Mouse (Mus musculus) layer of hippocampus, postnatal 14 days (tissue): Measurements from ENCODE around the gene Sgms1. TPM values are rescaled to one million over a fixed set of nuclear protein-coding genes. Genes with fewer than 3 reads are reported as not detected.
"Not testable (repeated sequence)": the region's sequence is repeated elsewhere in the genome, so short reads cannot be mapped to it uniquely, and the experiment has no call there.

Experiments
- DNase-seq, 2 experiments: peaks; one replicate each; pipeline ENCODE4 v3.0.0; 2021 to 2022; ENCODE audit warnings: low spot score in 2 of 2, mixed read lengths in 1 of 2
- total RNA-seq, 2 experiments: library from RNA; stranded (reverse); gene quantifications; 2 replicates each; pipeline ENCODE4 v1.2.3; 2021

Gene Sgms1
- total RNA-seq, 2 experiments from 2014 or later, result 45.9 to 50.9 TPM

DNA sequence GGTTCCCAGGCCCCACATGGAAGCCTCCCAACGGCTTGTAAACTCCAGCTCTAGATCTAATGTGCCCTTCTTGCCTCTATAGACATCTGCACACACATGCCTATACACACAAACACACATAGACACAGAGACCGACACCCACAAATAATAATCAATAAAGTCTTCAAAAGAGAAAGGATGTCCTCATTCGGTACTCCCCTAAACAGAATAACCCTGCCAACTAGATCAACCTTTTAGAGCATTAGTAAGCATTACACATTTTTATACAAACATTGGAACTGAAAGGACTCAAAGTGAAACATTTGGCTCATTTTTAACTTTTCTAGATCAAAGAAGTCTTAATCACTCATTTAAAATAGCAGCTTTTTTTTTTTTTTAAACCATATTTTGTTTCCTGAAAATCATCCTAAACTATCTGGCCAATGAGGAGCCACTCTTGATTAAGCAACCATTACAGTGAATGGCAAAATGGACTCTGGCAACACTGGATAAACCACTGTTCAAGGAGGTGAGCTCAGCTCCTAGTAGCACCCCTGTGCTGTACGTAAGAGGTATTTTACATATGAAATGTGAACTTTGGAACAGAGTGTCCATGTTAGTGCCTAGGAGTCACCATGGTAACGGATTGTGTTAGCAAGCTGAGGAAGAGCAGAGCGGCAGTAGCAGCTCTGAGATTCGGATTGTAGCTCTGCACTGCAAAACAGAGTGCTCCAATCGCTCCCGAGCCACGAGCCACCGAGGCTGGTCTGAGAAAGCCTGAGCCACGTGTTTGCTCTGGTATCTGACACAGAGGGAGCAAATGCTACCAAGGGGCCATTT lies 30.6 kb downstream of the Sgms1 start:
- DNase-seq, result peak; percentile 36 to 53

DNA sequence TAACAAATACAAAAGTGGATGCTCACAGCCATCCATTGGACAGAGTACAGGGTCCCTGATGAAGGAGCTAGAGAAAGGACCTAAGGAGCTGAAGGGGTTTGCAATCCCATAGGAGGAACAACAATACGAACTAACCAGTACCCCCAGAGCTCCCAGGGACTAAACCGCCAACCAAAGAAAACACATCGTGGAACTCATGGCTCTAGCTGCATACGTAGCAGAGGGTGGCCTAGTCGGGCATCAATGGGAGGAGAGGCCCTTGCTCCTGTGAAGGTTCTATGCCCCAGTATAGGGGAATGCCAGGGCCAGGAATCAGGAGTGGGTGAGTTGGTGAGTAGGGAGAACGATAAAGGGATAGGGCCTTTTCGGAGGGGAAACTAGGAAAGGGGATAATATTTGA lies 31.5 kb downstream of the Sgms1 start:
- DNase-seq, result not testable (repeated sequence)

DNA sequence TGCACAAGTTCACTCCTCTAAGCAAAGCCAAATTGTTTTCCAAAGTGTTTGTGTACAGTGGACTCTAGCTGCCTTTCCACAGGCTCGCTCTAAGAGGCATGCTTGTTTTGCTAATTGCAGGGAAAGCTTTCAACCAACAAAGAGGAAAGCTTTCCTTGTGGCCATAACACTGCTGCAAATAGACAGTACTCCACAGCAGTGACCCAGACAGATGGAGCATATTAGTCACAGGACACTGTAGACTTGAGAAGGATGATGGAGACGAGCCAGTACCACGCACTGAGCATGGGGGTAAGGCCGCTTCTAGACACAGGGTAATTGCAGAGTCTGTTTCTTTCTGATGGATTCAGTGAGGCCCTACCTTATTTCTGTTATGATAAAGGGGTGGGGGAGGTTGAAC lies 33.3 kb downstream of the Sgms1 start:
- DNase-seq, result no peak

DNA sequence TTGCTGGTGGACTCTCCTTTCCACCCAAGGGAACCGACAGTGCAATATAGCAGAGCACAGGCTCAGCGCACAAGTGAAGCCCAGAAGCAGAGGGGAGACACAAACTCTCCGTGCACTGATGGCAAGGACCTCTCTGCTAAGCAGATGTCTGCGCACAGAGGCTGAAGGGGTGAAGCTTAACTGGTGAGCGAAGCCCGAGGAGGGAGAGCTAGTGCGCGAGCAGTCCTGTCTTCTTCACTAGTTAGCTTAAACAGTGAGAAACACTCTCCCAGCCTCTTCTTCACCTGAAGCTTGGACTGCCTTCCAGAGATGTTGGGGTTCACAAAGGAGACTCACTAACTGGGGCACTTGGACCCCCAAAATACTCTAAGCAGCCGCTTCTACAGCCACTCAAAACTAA lies 36.1 kb downstream of the Sgms1 start:
- no peak for DNase-seq

DNA sequence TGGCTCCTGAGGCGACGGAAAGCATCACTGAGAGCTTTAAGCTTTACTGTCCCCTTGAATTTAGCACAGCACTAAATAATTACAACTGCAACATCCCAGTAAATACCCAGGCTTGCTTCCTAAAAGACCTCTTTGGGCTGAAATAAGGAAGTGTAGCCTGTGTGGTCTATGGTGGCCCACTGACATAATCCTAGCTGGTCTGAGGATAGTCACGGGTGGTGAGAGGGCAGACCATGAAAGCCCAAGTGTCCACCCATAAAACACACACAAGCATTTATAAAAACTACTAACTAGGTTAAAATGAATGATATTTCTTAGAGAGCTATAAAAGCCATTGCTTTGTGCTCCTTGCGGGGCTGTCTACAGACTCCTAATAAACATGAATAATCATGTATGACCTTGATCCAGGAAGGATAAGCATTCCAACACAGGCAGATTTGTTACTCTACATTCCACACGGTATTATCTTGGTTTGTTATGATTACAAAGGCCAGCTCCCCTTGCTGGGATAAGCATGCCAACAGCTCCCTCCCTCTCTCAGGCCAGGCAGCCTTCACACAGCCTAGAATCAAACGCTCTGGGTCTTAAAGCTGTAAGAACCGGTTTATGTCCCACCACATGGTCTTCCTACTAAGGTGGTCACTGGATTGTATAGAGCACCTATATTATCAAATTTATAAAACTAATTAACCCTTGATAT lies 40.4 kb downstream of the Sgms1 start:
- no peak for DNase-seq

DNA sequence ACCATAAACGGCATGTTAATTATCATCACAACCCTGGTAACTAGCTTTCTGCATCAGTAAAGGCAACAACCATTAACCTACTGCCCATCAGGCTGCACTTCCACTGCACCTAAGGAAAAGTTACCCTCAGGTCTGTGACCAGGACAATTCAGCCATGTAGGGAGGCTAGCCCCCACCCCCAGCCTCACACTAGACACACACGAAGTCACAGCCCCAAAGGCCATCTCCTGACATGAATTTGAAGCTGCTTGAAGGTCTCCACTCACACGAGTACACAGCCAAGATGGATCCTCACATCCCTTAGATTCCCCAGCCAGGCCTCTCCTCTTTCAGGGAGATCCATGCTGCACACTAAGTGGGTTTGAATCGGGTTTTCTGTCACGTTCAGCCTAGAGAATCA lies 42.0 kb downstream of the Sgms1 start:
- DNase-seq, result no peak

DNA sequence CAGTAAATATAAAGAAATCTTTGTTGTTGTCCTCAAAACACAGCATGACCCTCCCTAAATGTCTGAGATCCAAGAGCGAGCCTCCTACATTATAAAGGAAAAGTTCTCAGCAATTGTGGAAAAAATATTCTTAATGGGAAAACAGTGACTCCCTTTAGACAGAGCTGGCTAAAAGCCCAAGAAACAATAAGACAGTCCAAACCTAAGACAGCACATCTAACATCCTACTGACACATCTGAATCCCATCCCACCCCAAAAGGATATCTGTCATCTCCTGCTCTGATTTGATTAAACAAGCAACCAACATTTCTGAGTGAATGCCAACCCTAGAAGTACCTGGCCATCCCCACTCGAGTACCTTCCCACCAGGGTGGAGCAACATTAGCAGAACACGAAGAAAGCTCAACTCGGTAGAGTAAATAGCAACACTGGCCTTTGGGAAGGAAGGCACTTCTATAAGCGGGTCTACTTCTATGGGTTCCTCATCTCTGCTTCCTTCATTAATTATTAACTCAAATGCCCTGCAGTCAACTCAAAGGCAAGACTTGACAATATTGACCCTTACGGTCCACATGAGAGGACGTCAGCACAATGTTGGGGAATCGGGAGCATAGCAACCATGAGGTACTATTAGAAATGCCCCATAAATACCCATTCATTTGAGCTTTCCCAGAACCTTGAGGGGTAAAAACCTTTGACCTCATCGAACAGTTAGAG lies 42.7 kb downstream of the Sgms1 start:
- DNase-seq, result no peak

DNA sequence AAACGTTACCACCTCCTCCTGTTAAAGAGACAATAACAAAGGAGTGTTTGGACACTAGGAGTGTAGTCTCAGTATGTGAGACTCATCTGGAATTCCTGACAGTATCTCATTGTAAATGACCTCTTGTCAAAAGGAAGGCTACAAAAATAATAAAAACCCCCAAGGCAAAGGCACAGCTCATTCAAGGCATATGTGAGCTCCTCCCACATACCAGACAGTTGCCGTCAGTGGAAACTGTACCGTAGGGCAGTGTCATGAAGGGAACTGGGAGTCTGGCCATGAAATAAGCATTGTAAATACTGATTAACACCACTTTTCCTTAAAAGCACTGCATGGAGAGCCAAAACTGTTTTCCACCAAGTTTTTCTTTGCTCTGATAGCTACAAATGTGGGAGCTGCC lies 43.3 kb downstream of the Sgms1 start:
- DNase-seq, result peak in 1 of 2 experiments; percentile 38

DNA sequence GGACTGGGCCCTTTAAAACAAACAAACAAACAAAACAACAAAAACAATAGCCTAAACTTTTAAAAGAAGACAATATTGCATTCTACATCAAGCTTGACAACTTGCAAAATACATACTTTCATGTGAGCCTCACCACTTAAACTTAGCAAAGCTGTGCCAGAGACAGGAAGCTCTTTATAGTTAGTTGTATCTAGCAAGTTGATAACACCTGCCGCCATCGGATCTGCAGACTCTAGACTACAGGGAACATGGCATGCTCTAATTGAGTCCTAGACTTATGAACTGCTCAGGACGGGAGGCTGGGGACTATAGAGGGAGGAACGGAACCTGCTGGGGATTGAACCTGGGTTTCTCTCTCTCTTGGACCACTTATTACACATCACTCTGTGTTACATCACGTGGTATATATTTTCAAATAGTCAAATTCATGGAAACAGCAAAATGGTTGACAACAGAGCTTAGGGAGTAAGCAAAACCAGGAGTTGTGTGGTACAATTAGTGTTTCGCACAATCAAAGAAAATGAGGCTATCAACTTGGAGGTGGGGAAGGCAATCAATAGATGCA lies 44.3 kb downstream of the Sgms1 start:
- DNase-seq, result no peak

DNA sequence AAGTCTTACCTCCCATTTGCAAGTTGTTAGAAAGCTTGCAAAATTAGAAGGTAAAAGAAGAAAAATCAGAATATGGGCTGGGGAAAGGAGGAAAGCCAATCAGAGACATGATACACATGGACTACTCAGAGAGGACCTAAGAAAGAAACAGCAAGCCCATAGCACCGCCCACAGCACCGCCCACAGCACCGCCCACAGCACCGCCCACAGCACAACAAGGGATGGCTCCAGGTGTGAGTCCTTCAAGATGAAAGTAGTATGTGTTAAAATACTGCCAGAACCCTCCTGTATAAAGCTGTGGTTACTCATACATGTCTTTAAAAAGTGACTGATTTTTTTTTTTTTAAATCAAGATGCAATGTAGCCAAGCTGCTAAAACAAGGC lies 44.8 kb downstream of the Sgms1 start:
- no peak for DNase-seq

DNA sequence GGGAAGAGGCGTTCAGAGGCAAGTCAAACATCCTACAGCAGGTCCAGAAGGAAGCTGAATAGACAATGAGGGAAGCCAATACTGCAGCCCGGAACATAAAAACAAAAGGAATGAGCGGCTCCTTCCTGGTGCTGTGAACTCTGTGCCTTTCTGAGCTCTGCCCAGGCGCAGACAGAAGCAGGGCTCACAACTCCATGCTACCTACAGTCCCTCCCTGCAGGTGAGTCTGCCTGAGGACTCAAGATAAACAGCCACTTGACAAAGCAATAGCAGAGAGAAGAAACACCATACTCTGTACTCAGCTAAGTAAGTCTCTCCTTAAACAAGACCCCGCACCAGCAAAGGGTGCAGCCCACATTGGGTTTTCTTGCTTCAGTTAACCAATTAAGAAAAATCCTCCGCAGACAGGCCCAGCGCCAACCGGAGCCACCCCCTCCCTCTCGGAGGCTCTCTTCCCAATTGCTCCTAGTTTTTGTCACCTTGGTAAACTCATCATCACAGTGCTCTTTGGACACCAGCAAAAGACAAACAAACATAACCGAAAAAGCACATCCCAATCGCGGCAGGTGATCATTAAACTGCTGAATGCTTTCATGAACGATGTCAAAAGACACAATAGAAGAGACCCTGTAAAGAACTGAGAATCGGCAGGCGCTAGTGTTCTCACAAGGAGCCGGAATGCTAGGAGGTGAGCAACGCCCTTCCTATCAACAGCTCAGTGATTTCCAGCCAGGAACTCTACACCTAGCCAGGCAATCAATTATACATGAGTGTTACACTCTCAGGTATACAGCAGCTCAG lies 45.4 kb downstream of the Sgms1 start:
- no peak for DNase-seq

DNA sequence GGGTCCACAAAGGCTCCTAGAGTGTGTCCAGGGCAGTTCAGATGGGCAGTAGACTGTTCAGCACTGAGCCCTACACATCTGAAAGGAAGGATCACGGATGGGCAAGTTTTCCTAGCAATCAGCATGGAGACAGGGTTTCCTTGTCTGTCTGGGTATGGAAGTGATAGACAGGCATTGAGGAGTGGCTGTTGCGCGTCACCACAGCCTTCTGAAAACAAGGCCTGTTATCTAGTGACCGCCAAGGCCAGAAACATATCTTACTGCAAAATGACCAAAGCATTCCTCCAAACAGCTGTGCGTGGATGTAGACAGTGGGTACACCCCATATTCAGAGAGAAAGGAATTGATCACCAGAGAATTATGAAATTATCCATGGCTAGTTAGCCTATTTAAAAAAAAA lies 47.1 kb downstream of the Sgms1 start:
- no peak for DNase-seq

DNA sequence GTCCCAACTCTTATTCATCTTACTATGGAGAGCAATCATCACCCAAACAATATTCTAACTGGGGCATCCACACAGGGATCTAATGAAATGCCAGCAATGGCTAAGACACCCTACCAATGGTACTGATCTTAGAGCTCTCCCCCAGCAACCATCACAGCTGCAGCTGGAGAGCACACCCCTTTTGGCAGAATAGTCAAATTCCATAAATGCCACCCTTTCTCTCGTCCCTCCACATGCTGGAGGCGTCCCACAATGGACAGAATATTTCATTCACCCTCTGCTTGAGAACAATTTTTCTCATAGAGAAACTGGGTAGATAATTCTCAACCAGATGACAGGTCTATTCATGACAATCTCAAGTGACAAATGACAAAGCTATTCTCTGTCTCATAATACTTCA lies 48.4 kb downstream of the Sgms1 start:
- DNase-seq, result no peak

DNA sequence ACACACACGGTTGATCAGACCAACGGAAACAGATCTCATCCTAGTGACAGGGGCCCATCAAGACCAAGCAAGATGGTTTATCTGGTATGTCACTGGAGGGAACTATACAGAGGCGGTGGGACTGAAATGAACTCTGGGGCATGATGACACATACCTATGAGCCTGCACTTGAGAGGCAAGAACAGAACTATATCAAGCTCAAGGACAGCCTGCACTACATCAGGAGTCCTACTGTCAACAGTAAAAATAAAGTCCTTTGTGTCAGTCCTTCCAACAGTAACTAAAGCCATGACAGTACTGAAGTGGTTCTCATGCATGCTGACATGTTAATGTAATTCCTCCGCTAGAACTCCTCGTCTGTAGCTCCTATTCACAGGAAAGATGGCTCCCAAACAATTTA lies 49.3 kb downstream of the Sgms1 start:
- DNase-seq, result no peak

DNA sequence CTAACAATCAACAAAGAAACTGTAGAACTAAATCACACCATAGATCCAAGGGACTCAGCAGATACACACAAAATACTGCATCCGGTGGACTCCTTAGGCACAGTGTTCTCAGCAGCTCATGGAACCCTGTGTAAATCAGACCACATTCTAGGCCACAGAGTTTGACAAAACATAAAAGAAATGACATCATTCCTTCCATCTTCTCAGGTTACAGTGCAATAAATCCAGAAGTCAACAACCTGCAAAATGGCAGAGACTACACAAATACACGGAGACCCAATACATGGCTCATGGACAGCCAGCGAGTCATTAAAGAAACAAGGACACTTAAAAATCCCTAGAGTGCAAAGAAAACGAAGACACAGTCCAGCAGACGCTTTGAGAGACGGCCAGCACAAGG lies 51.8 kb downstream of the Sgms1 start:
- no peak for DNase-seq

DNA sequence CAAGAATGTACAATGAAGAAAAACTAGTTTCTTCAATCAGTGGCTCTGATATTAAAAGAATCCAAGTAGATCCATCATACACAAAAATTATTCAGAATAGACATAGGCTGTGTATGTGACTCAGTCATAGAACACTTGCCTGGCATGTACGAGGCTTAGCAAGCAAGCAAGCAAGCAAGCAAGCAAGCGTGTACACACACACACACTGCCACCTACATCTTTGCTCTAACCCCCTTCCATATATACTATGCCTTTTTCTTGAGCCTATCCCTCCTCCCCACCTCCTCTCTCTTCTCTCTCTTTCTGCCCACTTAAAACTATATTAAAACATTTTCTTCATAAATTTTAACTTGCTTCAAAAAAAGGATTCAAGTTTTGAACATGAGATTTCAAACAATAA lies 54.8 kb downstream of the Sgms1 start:
- no peak for DNase-seq

DNA sequence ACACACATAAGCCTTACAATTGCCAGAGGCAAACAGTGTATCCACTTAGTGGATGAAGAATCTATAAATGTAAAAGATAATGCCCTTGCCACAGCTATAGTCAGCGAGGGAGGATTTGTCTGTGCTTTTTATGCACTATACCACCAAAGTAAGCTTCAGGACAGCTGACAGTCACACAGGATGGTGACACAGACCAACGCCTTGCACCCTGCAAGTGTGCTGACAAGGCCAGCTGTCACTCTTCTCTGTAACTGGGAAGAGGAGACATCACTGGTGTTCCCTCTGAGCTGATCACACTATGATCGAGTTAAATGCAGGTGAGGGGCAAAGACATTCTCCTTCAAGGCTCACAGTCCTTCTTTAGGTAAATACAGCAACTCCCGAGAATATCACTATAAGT lies 56.0 kb downstream of the Sgms1 start:
- DNase-seq, result no peak

DNA sequence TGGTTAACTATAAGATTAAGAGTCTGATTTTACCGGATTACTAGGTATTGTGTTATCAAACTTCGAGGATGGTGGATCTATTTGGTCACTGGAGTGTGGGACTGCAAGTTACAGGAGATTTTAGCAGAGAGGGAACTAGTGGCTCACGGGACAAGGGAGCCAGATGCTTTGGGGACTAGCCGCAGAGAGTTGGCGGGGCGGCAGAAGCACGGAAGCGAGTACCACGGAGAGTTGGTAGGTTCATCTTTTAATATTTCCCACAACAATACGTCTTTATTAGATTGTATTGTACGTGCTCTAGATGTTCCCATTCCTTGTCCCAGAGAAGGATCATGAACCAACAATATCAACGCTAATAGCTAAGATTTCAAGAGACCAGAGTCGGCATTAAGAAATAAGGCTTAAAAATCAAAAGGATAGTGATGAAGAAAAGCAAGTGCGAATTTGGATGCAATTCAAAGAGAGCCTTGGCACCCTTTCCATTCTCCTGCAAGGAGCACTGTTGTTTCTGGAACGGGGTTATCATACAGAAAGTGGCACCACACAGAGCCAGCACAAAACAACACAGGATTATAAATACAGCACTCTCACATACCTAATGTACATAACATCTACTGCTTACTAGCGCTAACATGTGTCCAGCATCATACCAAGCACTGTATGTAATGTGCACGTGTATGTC lies 56.6 kb downstream of the Sgms1 start:
- DNase-seq, result no peak

DNA sequence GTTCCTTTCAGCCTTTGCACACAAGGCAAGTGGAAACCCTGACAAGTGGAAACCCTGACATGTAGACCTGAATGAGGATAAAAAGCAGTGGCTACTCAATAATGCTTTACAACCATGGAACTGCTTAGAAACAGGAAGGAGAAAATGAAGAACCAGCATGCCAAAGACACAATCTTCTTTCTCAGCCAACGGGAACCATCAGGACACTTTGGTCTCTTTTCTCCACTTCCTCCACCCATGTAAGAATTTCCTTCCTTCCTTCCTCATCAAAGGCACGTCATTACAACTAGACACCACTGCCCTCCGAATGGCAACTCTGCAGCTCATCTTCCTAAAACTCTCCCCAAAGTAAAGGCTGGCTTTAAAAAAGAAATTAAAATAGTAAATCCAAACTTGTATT lies 59.3 kb downstream of the Sgms1 start:
- no peak for DNase-seq

DNA sequence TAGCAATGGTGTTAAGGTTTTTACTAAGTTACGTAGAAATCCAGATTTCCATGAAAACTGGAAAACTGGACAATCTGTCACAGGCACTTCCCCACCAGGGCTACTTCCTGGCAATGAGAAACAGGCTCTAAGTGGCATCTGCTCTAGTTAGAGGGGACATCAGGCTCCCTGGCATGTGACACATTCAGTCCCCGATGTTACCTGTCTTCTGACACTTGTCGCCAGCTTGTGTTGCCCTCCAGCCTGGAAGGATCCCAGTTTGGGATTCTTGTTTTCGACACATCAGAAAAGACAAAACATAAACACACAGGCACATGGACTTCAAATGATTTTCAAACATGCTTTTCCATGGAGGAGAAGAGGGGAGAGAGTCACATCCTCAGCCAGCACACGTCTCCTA lies 60.0 kb downstream of the Sgms1 start:
- DNase-seq, result no peak
